In the genomic region with DNA sequence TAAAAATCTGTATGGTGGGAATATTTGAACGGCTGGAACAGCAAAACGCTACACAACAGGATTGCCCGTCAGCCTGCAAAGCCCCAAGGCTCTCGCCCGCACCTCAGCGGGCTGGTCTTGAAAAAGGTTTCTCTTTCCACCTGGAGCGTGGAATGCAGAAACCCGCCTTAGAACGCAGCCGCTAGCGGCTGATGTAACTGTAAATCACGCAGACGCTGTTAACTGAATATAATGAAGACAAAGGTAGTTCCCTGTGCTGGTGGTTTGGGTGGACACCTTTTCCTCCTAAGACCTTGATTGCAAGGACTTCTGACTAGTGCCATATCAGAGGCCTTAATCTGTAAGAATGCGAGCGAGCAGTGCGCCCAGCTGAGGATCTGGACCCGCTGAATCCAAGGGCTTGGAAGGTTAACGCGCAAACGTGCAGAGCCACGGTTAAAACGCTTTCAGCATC, we compare ENCODE assay signal across 8 mouse cellular contexts. TPM values are rescaled to one million over a fixed set of nuclear protein-coding genes. Genes with fewer than 3 reads are reported as not detected.
DNase-seq lines count a peak whose midpoint lies in the region; ATAC-seq lines count a peak whose summit lies in the region.

No protein-coding gene starts in this region.

- no peaks in the 10 kb centered on the region for H3K36me3 ChIP-seq in heart, embryonic 11.5 days (ENCODE audit: control insufficient read depth, insufficient read depth, low read length)
- H3K36me3 ChIP-seq in heart, embryonic 15.5 days: no peaks in the 10 kb centered on the region
- no peaks in the 10 kb centered on the region for H3K36me3 ChIP-seq in liver, embryonic 15.5 days (replicated peaks)
- H3K36me3 ChIP-seq in stomach, embryonic 16.5 days (ENCODE audit: control insufficient read depth, insufficient read depth, low read length): no peaks in the 10 kb centered on the region

- H3K4me3 ChIP-seq in heart, embryonic 11.5 days (ENCODE audit: low read depth, low read length): peak overlapping the region; percentile 87
- peak overlapping the region; percentile 93 for H3K4me3 ChIP-seq in heart, embryonic 15.5 days
- H3K4me3 ChIP-seq in liver, embryonic 15.5 days (replicated peaks): peak overlapping the region; percentile 63
- H3K4me3 ChIP-seq in stomach, embryonic 16.5 days (replicated peaks; ENCODE audit: low read length): peak overlapping the region; percentile 86

- no peak for ATAC-seq in heart, embryonic 11.5 days (replicated peaks; ENCODE audit: insufficient number of reproducible peaks, low FRiP score, low TSS enrichment)
- no peak; the same call in 1 of the 2 replicates for ATAC-seq in heart, embryonic 15.5 days (replicated peaks; ENCODE audit: insufficient number of reproducible peaks, insufficient read depth, low FRiP score, low read depth)
- no peak for ATAC-seq in liver, embryonic 15.5 days (ENCODE audit: insufficient read depth)
- ATAC-seq in stomach, embryonic 16.5 days (ENCODE audit: insufficient read depth, low FRiP score): no peak

- H3K9me3 ChIP-seq in heart, embryonic 11.5 days (replicated peaks; ENCODE audit: control insufficient read depth, low read length): no peaks in the 10 kb centered on the region
- H3K9me3 ChIP-seq in heart, embryonic 15.5 days (replicated peaks): no peaks in the 10 kb centered on the region
- no peaks in the 10 kb centered on the region for H3K9me3 ChIP-seq in liver, embryonic 15.5 days (replicated peaks)
- H3K9me3 ChIP-seq in stomach, embryonic 16.5 days (replicated peaks; ENCODE audit: control insufficient read depth, low read length): no peaks in the 10 kb centered on the region

- H3K4me2 ChIP-seq in heart, embryonic 11.5 days: peak overlapping the region; percentile 89
- peak overlapping the region; percentile 89 for H3K4me2 ChIP-seq in heart, embryonic 15.5 days
- H3K4me2 ChIP-seq in liver, embryonic 15.5 days: peak overlapping the region; percentile 75
- peak overlapping the region; percentile 93 for H3K4me2 ChIP-seq in stomach, embryonic 16.5 days (ENCODE audit: low read depth, low read length)

- DNase-seq in heart, postnatal 10 days: no peak
- peak; percentile 9 for DNase-seq in urinary bladder, postnatal 14 days (ENCODE audit: low spot score)
- no peak for DNase-seq in urinary bladder, adult 18-20 months (ENCODE audit: low spot score in 2 of 2)
- DNase-seq in urinary bladder, postnatal 4 days (ENCODE audit: low spot score in 2 of 2): no peak

- no peaks in the 10 kb centered on the region for H3K27me3 ChIP-seq in heart, embryonic 11.5 days (ENCODE audit: control insufficient read depth, insufficient read depth, low read length)
- H3K27me3 ChIP-seq in heart, embryonic 15.5 days: no peaks in the 10 kb centered on the region
- peaks cover 34% of the 10 kb centered on the region for H3K27me3 ChIP-seq in liver, embryonic 15.5 days
- H3K27me3 ChIP-seq in stomach, embryonic 16.5 days (ENCODE audit: control insufficient read depth, insufficient read depth, low read length): no peaks in the 10 kb centered on the region

- under 1% methylated on average over 22 of the region's 22 CpGs for WGBS in heart, embryonic 11.5 days (ENCODE audit: insufficient replicate concordance)
- under 1% methylated on average over 22 of the region's 22 CpGs for WGBS in heart, embryonic 15.5 days
- under 1% methylated on average over 22 of the region's 22 CpGs for WGBS in liver, embryonic 15.5 days (ENCODE audit: insufficient replicate concordance)
- under 1% methylated on average over 22 of the region's 22 CpGs for WGBS in stomach, embryonic 16.5 days

- peak overlapping the region; percentile 99 for H3K9ac ChIP-seq in heart, embryonic 11.5 days (ENCODE audit: low read depth, low read length)
- peak overlapping the region; percentile 98 for H3K9ac ChIP-seq in heart, embryonic 15.5 days
- H3K9ac ChIP-seq in liver, embryonic 15.5 days: peak overlapping the region; percentile 72
- peak overlapping the region; percentile 98 for H3K9ac ChIP-seq in stomach, embryonic 16.5 days (ENCODE audit: low read length)

- peak overlapping the region; percentile 97 for H3K27ac ChIP-seq in heart, embryonic 11.5 days (ENCODE audit: low read depth, low read length)
- H3K27ac ChIP-seq in heart, embryonic 15.5 days: peak overlapping the region; percentile 98
- peak overlapping the region; percentile 85; the same call in 1 of the 2 replicates for H3K27ac ChIP-seq in liver, embryonic 15.5 days (replicated peaks)
- H3K27ac ChIP-seq in stomach, embryonic 16.5 days (ENCODE audit: low read length): peak overlapping the region; percentile 98

- H3K4me1 ChIP-seq in heart, embryonic 11.5 days (ENCODE audit: control insufficient read depth, insufficient read depth, low read length): peaks cover 8% of the 10 kb centered on the region
- H3K4me1 ChIP-seq in heart, embryonic 15.5 days (replicated peaks): peaks cover 28% of the 10 kb centered on the region
- peaks cover 11% of the 10 kb centered on the region; the same call in 1 of the 2 replicates for H3K4me1 ChIP-seq in liver, embryonic 15.5 days (replicated peaks)
- H3K4me1 ChIP-seq in stomach, embryonic 16.5 days (ENCODE audit: control insufficient read depth, insufficient read depth, low read length): peaks cover 20% of the 10 kb centered on the region

- intact Hi-C loops in heart, postnatal 10 days (cut with DNase I): loop anchor here (2.0 kb wide), 2 partner anchors 22 to 50 kb away; a partner anchor contains a TSS

RNA-seq across cellular contexts. Expression of a gene that starts 1.2 kb away (rescaled TPM):
- polyA plus RNA-seq in heart, embryonic 11.5 days (2014; fragmentation: Nextera tagmentation; extraction: Ambion mirVana): 56.0 and 57.8 TPM in 2 replicates
- 10 to 100 TPM; 29.2 to 30.0 TPM for total RNA-seq in heart, postnatal 10 days (2021)
- 48.6 and 58.7 TPM in 2 replicates for polyA plus RNA-seq in heart, embryonic 15.5 days (2015; fragmentation: Nextera tagmentation; extraction: Ambion mirVana)
- 5.2 and 5.7 TPM in 2 replicates for polyA plus RNA-seq in liver, embryonic 15.5 days (2015; fragmentation: Nextera tagmentation; extraction: Ambion mirVana)
- 40.2 and 46.5 TPM in 2 replicates for polyA plus RNA-seq in stomach, embryonic 16.5 days (2015; fragmentation: Nextera tagmentation; extraction: Ambion mirVana)

RNA-seq across cellular contexts. Expression of a gene that starts 50.5 kb away (rescaled TPM):
- 26.5 and 30.7 TPM in 2 replicates for polyA plus RNA-seq in heart, embryonic 11.5 days (2014; fragmentation: Nextera tagmentation; extraction: Ambion mirVana)
- total RNA-seq in heart, postnatal 10 days (2021): 10 to 100 TPM; 25.7 to 28.2 TPM
- 21.3 and 26.7 TPM in 2 replicates for polyA plus RNA-seq in heart, embryonic 15.5 days (2015; fragmentation: Nextera tagmentation; extraction: Ambion mirVana)
- polyA plus RNA-seq in liver, embryonic 15.5 days (2015; fragmentation: Nextera tagmentation; extraction: Ambion mirVana): 15.8 and 17.8 TPM in 2 replicates
- 21.6 and 23.5 TPM in 2 replicates for polyA plus RNA-seq in stomach, embryonic 16.5 days (2015; fragmentation: Nextera tagmentation; extraction: Ambion mirVana)
